Mouse (Mus musculus): ENCODE measurements around the gene Gbp4. TPM values are rescaled to one million over a fixed set of nuclear protein-coding genes. Genes with fewer than 3 reads are reported as not detected.
"Not testable (repeated sequence)": the region's sequence is repeated elsewhere in the genome, so short reads cannot be mapped to it uniquely, and the experiment has no call there.

Gene Gbp4
- 0.39 and 0.70 TPM in 2 replicates for polyA plus RNA-seq (2014; fragmentation: Nextera tagmentation; extraction: Ambion mirVana)

DNA sequence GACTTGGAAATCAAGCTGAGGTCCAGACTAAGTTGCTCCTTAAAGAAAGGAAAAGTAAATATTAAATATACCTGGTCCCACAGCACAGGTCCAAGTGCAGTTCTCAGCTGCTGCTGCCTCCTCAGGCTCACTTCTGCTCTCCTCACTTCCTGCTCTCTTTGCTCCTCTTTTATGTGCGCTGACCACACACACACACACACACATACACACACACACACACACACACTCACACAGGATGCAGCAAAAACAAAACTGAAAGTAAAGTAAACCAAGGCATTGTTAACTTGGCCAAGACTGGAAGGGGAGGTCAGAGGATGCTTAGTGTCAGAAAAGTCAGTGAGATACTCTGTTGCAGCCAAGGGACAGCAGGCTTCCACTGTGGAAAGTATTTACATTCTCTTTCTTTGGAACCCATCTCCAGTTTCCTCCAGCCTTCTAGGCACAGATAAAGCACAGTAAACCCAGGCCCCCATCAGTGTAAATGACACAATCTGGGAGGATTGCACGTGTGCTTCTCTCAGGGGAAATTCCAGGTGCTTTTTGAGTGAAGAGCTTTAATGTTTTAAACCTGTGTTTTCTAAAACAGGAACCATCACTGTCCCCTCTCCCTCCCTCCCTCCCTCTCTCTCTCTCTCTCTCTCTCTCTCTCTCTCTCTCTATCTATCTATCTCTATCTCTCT is at the start of gene Gbp4, which contains the start of the genes Gbp9 and Gbp8:
Gene Gbp4, minus strand, starts transcription at position 178 of the 680 bp plus-strand sequence.
Gene Gbp9, minus strand, starts transcription at position 131 of the 680 bp plus-strand sequence.
Gene Gbp8, minus strand, starts transcription at position 132 of the 680 bp plus-strand sequence.
- not testable (repeated sequence) for H3K9ac ChIP-seq (replicated peaks; ENCODE audit: low read length); DNase-seq (ENCODE audit: low spot score); H3K27me3 ChIP-seq (ENCODE audit: control insufficient read depth, insufficient read depth, low read length); H3K4me2 ChIP-seq (ENCODE audit: low read depth, low read length); H3K4me1 ChIP-seq (ENCODE audit: control insufficient read depth, insufficient read depth, low read length); H3K36me3 ChIP-seq (replicated peaks; ENCODE audit: control insufficient read depth, insufficient read depth, low read depth, low read length); H3K27ac ChIP-seq (replicated peaks; ENCODE audit: low read depth, low read length); H3K9me3 ChIP-seq (replicated peaks; ENCODE audit: control insufficient read depth, low read length); H3K4me3 ChIP-seq (ENCODE audit: low read depth, low read length); ATAC-seq (replicated peaks; ENCODE audit: insufficient number of reproducible peaks, low FRiP score, low TSS enrichment, low read depth)
- 10% methylated on average over 2 of the region's 2 CpGs for WGBS

DNA sequence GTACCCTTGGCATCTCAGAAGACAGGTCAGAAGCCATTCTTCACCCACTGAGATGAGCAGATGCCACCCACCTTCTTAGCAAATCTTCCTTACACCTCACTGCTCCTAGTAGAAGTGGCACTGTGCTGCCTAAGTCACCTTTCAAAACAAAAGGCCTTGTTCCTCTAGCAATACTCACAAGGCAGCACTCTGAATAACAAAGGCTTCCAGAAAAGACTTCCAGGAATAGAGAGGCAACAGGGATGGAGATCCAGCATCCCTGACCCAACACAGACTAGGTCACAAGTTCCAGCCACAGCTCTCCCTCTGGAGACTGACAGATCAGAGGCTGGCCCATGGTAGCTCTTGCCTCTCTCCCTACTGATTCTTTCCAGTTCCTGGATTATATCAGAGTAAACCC is 42.1 kb upstream of the Gbp4 start:
- Histone ChIP-seq H3K27ac (replicated peaks; ENCODE audit: low read depth, low read length) (no peak overlapping the region), H3K4me1 (ENCODE audit: control insufficient read depth, insufficient read depth, low read length) (no peaks in the 10 kb centered on the region), H3K9me3 (replicated peaks; ENCODE audit: control insufficient read depth, low read length) (no peaks in the 10 kb centered on the region), H3K9ac (replicated peaks; ENCODE audit: low read length) (no peak overlapping the region), H3K4me3 (ENCODE audit: low read depth, low read length) (no peak overlapping the region), H3K36me3 (replicated peaks; ENCODE audit: control insufficient read depth, insufficient read depth, low read depth, low read length) (no peaks in the 10 kb centered on the region), H3K4me2 (ENCODE audit: low read depth, low read length) (no peak overlapping the region), H3K27me3 (ENCODE audit: control insufficient read depth, insufficient read depth, low read length) (no peaks in the 10 kb centered on the region)
- no peak for DNase-seq (ENCODE audit: low spot score)
- ATAC-seq (replicated peaks; ENCODE audit: insufficient number of reproducible peaks, low FRiP score, low TSS enrichment, low read depth): no peak

DNA sequence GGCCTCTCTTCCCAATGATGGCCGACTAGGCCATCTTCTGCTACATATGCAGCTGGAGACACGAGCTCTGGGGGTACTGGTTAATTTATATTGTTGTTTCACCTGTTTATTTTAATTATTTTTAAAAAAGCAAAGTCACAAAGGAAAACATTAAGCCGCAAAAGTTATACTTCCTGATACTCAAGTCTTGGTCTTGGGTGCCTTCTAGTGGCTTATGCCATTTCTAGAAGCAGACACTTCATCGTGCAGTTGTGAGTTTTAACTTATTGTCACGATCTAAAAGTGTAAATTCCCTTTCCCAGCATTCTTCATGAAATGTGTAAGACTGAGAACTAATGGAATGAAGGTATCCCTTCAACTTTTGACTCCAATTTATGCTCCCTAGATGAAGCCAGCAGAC is 17.2 kb upstream of the Gbp4 start:
- Histone ChIP-seq H3K4me3 (ENCODE audit: low read depth, low read length) (no peak overlapping the region), H3K9ac (replicated peaks; ENCODE audit: low read length) (no peak overlapping the region), H3K9me3 (replicated peaks; ENCODE audit: control insufficient read depth, low read length) (no peaks in the 10 kb centered on the region), H3K36me3 (replicated peaks; ENCODE audit: control insufficient read depth, insufficient read depth, low read depth, low read length) (no peaks in the 10 kb centered on the region), H3K4me1 (ENCODE audit: control insufficient read depth, insufficient read depth, low read length) (no peaks in the 10 kb centered on the region), H3K27me3 (ENCODE audit: control insufficient read depth, insufficient read depth, low read length) (no peaks in the 10 kb centered on the region), H3K4me2 (ENCODE audit: low read depth, low read length) (no peak overlapping the region), H3K27ac (replicated peaks; ENCODE audit: low read depth, low read length) (no peak overlapping the region)
- WGBS: 85% methylated on average over 5 of the region's 5 CpGs
- DNase-seq (ENCODE audit: low spot score): no peak
- ATAC-seq (replicated peaks; ENCODE audit: insufficient number of reproducible peaks, low FRiP score, low TSS enrichment, low read depth): no peak

DNA sequence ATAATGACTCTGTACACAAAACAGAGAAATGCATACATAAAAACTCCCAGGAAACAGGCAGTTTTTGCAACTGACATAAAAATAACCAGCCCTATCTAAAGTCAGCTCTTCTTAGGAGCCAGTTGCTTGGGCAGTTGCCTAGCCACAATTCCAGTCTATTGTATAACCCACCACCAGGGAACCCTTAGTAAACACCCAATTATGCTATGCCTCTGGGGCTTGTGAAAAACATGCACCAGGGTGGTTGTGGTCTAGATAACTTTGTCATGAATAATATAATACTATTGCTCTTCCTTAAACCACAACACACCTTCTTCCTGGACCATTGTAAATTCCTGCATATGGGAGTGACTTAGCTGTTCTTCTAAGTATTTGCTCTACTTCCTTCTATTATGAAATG is 14.7 kb upstream of the Gbp4 start:
- H3K4me2 ChIP-seq (ENCODE audit: low read depth, low read length): no peak overlapping the region
- H3K9me3 ChIP-seq (replicated peaks; ENCODE audit: control insufficient read depth, low read length): no peaks in the 10 kb centered on the region
- H3K27me3 ChIP-seq (ENCODE audit: control insufficient read depth, insufficient read depth, low read length): no peaks in the 10 kb centered on the region
- H3K4me3 ChIP-seq (ENCODE audit: low read depth, low read length): no peak overlapping the region
- H3K36me3 ChIP-seq (replicated peaks; ENCODE audit: control insufficient read depth, insufficient read depth, low read depth, low read length): no peaks in the 10 kb centered on the region
- H3K9ac ChIP-seq (replicated peaks; ENCODE audit: low read length): no peak overlapping the region
- no peak for DNase-seq (ENCODE audit: low spot score)
- H3K4me1 ChIP-seq (ENCODE audit: control insufficient read depth, insufficient read depth, low read length): no peaks in the 10 kb centered on the region
- no peak for ATAC-seq (replicated peaks; ENCODE audit: insufficient number of reproducible peaks, low FRiP score, low TSS enrichment, low read depth)
- H3K27ac ChIP-seq (replicated peaks; ENCODE audit: low read depth, low read length): no peak overlapping the region

DNA sequence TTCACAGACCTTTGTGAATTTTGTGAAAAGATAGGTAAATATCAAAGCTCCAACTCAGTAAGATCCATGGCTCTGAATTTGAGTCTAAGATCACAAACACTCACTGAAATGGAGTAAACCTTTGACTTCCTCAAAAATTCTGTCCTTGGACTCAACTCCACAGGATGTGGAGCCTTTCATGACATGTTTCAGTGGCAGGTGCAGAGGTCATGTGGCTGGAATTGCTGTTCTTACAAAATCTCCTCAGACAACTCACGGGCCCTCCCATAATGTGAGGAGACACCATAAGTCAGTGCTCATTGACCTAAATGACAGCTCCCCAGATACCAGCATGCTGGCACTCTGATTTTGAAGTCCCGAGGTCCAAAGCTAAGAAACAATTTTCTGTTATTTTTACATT is 8.7 kb upstream of the Gbp4 start:
- 75% methylated on average over 2 of the region's 2 CpGs for WGBS
- H3K4me1 ChIP-seq (ENCODE audit: control insufficient read depth, insufficient read depth, low read length); H3K27ac ChIP-seq (replicated peaks; ENCODE audit: low read depth, low read length); ATAC-seq (replicated peaks; ENCODE audit: insufficient number of reproducible peaks, low FRiP score, low TSS enrichment, low read depth); H3K27me3 ChIP-seq (ENCODE audit: control insufficient read depth, insufficient read depth, low read length); DNase-seq (ENCODE audit: low spot score); H3K36me3 ChIP-seq (replicated peaks; ENCODE audit: control insufficient read depth, insufficient read depth, low read depth, low read length); H3K4me2 ChIP-seq (ENCODE audit: low read depth, low read length); H3K9ac ChIP-seq (replicated peaks; ENCODE audit: low read length); H3K9me3 ChIP-seq (replicated peaks; ENCODE audit: control insufficient read depth, low read length); H3K4me3 ChIP-seq (ENCODE audit: low read depth, low read length): not testable (repeated sequence)

DNA sequence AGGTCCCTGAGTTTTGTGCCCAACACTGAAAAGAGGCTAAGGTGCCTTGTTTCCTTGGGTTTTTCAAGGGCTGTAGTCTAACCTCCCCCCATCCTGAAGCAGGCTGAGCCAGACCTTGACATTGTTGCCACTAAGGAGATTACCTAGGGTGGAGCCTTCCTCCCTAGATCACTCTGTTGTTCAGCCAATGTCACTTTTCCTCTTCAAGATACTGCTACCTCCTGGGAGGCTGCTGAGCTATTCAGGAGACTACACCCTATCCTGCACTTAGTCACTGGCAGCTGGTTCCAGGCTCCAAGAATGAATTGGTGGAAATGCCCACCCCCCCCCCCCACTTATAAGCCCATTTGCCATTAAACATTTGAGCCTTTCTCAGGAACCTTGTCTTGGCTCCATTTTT is 7.1 kb upstream of the Gbp4 start:
- no peak overlapping the region for H3K4me2 ChIP-seq (ENCODE audit: low read depth, low read length)
- no peak overlapping the region for H3K9ac ChIP-seq (replicated peaks; ENCODE audit: low read length)
- DNase-seq (ENCODE audit: low spot score) (no peak), ATAC-seq (replicated peaks; ENCODE audit: insufficient number of reproducible peaks, low FRiP score, low TSS enrichment, low read depth) (no peak)
- no peak overlapping the region for H3K27ac ChIP-seq (replicated peaks; ENCODE audit: low read depth, low read length)
- no peak overlapping the region for H3K4me3 ChIP-seq (ENCODE audit: low read depth, low read length)
- no peaks in the 10 kb centered on the region for H3K9me3 ChIP-seq (replicated peaks; ENCODE audit: control insufficient read depth, low read length)
- no peaks in the 10 kb centered on the region for H3K4me1 ChIP-seq (ENCODE audit: control insufficient read depth, insufficient read depth, low read length)
- no peaks in the 10 kb centered on the region for H3K36me3 ChIP-seq (replicated peaks; ENCODE audit: control insufficient read depth, insufficient read depth, low read depth, low read length)
- H3K27me3 ChIP-seq (ENCODE audit: control insufficient read depth, insufficient read depth, low read length): no peaks in the 10 kb centered on the region

DNA sequence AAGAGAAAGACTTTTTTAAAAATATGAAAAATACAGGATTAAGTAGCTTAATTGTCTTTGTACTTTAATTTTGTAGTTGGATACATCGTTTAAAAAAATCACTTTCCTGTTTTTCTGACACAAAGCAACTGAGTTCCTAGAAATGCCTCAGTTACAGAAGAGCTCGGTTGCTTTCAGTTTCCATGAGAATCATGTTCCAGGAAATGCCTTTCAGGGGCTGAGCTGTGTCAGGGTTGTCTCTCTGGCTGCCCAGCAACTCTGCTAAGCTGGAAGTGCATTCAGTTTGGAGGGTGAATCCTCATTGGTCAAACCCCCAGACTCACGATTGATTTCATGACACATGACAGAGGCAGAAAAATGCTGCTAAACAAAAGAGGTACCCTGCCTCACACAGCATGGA is 6.3 kb upstream of the Gbp4 start:
- not testable (repeated sequence) for H3K27ac ChIP-seq (replicated peaks; ENCODE audit: low read depth, low read length); H3K9me3 ChIP-seq (replicated peaks; ENCODE audit: control insufficient read depth, low read length); H3K4me1 ChIP-seq (ENCODE audit: control insufficient read depth, insufficient read depth, low read length); H3K36me3 ChIP-seq (replicated peaks; ENCODE audit: control insufficient read depth, insufficient read depth, low read depth, low read length); H3K9ac ChIP-seq (replicated peaks; ENCODE audit: low read length); H3K4me3 ChIP-seq (ENCODE audit: low read depth, low read length); H3K4me2 ChIP-seq (ENCODE audit: low read depth, low read length); H3K27me3 ChIP-seq (ENCODE audit: control insufficient read depth, insufficient read depth, low read length); DNase-seq (ENCODE audit: low spot score); ATAC-seq (replicated peaks; ENCODE audit: insufficient number of reproducible peaks, low FRiP score, low TSS enrichment, low read depth)
- WGBS: 42% methylated on average over 3 of the region's 3 CpGs

DNA sequence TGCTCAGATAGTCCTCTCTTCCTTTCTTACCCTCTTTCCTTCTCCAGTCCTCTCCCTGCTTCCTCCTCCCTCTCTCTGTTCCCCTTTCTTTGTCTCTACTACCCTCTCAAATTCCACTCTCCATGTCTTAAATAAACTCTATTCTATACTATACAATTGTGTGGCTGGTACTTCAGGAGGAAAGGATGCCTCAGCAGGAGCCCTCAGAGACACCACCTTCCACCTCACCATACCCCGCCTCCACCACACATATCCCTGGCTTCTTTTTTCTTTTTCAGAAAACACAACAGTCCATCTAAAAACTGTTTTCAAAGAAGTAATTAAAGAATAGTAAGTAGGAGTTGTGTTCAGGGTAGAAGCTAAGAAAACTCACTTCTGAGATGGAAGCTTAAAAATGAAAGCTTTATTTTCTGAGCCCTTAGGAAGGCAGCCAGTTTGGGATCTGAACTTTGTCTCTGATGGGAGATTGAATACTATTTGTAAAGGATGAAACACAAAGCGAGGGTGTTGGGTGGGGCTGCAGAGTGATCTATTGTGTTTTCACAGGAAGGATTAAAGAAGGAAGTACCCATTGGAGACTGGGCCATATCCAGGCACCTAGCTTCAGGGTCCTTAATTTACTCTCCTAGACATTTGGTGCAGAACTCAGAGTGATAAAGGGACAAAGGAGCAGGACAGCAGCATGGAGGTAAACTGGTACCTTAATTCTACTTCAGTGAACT is 864 bp upstream of the Gbp4 start:
- not testable (repeated sequence) for H3K36me3 ChIP-seq (replicated peaks; ENCODE audit: control insufficient read depth, insufficient read depth, low read depth, low read length); H3K4me2 ChIP-seq (ENCODE audit: low read depth, low read length); H3K9ac ChIP-seq (replicated peaks; ENCODE audit: low read length); H3K4me3 ChIP-seq (ENCODE audit: low read depth, low read length); DNase-seq (ENCODE audit: low spot score); H3K27ac ChIP-seq (replicated peaks; ENCODE audit: low read depth, low read length); H3K27me3 ChIP-seq (ENCODE audit: control insufficient read depth, insufficient read depth, low read length); H3K9me3 ChIP-seq (replicated peaks; ENCODE audit: control insufficient read depth, low read length); H3K4me1 ChIP-seq (ENCODE audit: control insufficient read depth, insufficient read depth, low read length); ATAC-seq (replicated peaks; ENCODE audit: insufficient number of reproducible peaks, low FRiP score, low TSS enrichment, low read depth)
- WGBS: 56% methylated on average over 2 of the region's 2 CpGs
